Mouse (Mus musculus) ZHBTc4 (cell line): ENCODE results near the gene Arl5a.

ENCODE experiments used
- DNase-seq: peaks from one replicate; pipeline ENCODE4 v3.0.0-alpha.2; 2011; ENCODE audit warnings: low read depth, low spot score

Gene Arl5a

DNA sequence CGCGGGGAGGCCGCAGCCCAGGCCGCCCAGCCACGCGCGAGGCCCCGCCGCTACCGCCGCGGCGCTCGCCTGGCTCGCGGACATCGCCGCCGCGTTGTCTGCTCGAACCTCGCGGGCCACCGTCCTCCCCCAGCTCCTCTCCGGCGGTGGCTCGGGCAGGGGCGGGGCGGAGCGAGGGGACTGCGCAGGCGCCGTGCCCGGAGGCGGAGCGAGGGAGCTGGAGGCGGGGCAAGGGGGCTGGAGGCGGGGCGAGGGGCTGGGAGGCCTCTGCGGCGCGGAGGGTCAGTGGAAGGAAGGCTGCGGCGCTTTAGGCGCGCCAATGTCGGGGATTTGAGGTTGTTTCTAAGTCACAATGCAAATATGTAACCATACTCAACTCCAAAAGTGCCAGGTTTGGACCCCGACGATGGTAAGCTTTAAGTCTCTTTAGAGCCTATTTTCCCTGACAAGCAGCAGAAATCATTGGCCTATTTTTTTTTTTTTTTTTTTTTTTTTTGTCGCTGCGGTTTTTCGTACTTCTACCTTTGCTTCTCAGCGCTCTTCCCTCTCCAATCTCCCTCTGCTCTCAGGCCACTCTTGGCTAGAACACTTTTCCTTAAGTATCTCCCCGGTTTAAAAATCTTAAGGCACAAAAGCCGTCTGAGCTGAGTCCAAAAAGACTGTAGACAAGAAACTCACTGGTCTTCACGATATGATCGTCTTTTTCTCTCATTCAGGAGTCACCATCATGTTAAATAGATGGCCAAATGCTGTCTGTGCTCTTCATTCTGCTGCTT, at the start of gene Arl5a:
TSS of gene Arl5a (minus strand) at position 155 of the 776 bp plus-strand sequence.
- DNase-seq, result peak; percentile 91

DNA sequence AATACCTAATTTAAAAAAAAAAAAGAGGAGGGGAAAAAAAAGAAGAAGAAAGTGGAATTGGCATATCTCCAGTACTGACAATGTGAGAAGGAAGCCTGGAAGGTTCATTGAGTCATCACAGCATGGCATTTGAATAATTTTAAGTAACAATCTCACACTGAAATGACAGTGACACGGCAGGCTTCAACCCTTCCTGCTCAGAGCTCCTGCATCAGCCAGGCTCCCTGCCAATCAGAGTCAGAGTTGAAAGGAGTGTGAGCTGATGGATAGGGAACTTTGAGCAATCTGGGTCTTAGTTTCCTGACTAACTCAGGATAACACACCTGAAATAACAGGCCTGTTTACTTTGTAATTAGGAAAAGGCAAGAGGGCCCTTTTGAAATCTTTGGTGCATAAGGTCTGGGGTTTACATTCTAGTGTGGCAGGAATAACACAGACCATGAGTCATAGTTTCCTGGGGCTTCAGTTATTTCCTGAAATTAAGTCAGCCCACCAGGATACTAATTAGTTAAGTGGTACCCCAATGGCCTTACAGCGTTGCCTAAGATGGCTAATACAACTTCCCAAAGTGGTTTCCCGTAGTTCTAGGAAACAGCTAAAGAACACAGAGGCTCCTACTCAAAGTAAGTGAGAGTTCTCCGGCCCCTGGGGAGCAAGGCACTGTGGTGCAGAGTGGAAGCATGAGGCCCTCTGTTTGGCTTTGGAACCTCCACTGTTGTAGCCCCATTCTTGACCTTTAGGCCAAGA, 47.0 kb upstream of the Arl5a start:
- DNase-seq, result no peak

DNA sequence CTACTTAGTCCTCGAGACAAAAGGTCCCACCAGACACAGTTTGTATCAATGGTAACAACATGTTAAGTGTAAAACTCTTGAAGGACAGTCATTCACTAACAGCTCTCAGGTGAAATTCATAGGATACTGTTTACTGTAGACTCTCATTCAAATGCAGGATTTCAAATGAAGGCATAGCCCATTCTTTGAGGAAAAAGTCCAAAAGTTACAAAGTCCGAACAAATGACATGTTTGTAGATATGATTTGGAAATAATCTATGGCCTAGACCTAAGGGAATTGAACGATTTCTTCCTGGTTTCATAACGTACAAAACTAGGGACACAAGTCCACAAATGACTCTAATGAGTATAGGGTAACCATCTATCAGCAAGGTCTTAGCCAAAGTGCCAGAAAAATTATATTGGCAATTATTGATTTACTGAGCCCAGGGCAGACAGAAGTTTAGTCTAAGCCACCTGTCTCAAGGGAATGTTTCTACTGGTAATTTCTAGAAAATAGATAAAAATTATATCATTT, 45.4 kb upstream of the Arl5a start:
- no peak for DNase-seq

DNA sequence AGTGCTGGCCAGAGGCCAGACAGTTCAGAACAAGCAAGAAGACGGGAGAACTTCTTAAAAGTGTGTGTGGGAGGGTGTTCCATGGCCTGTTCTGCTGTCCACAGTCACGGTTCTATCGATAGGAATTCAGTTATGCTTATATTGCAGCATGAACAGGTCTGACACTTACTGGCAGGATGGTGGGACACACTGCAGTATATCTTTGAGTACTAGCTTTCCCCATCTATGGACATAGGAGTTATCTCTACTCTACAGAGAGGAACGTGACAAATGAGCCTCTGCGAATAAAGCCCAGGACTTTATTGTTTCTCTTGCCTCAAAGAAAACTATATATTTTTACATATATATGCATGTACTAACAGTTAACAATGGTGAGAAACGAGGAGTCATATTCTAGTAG, 42.9 kb upstream of the Arl5a start:
- no peak for DNase-seq

DNA sequence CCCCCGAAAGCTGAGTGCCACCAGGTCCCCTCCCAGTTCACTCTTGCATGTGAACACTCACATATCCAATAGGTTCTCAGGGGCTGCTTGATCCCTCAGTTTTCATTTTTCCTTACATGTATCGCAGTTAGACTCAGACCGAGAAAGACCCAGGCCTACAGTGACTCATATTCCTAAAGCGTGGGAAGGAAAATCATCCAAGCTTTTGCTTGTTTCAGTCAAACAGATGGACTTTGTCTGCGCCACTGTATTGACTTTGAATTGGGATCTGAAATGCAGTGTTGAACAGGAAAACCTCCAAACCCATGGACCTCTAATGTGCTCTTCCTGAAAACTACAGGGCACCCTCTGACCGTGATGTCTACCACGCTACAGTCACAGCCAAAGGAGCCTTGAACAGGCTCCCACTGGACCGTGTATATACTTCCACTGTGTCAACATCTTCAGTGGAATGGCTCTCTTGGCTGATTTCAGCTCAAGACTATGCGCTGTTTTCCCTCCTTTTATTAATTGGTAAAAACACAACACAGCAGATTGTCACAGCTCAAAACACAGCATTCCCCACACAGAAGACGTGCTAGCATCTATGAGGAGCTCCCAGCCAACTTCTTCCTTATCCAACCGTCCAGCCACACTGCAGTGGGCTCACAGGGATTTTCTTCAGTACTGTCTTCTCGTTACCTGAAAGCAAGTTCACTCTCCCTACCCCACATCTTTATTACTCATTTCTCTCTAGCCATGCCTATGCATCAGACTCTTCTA, 36.7 kb upstream of the Arl5a start:
- no peak for DNase-seq

DNA sequence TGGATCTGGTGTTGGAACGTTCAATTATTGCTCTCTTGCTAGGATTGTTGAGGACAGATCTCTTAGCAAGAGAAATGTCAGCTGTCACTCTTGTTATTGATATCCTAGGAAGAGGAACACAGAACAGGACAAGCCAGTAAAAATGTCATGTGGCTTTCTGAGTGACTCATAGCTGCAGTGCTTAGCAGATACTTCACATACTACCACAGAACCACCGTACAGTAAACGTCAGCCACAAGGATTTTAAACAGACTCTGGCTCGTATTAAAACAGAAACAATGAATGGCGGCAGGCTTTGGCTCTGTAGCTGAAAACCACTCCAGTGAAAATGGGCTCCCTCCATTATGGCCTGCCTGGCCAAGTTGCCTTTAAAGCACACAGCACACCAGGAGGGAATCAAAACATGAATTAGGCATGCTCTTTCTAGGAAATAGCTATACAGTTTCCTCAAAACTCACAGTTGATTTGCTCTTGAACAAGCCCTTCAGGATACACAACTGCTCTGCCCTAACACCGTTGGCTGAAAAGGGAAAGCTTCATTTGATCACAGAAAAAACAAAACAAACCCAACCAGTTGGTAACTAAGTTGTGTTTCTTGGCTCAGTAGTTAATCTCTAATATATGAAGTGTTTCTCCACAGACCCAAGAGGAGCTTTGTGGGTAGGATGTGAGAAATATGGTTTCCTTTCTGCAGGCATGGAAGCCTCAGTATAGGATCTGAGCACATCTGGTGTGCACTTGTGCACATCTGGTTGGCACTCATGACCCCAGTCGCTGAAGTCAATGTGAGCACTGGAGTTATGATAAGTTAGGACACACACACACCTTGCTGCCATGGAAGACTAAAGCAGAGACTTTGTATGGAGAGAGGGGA, 31.1 kb upstream of the Arl5a start:
- no peak for DNase-seq

DNA sequence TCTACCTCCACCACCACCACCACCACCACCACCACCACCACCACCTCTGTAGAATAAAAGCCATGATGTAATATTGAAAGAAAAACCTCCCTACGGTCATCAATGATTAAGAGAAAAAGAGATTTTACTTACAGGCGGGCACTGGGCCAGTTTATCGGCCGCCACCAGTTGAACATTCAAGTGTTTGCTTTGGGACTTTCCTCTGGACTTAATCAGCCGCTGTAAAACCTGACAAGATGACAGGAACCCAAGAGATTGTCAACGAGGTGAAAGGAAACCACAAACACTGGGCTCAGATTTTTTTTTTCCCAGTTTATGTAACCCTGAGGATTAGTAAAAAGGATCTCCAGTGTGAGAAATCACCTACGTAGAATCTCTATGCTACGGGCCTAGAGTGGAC, 25.1 kb upstream of the Arl5a start:
- DNase-seq, result no peak

DNA sequence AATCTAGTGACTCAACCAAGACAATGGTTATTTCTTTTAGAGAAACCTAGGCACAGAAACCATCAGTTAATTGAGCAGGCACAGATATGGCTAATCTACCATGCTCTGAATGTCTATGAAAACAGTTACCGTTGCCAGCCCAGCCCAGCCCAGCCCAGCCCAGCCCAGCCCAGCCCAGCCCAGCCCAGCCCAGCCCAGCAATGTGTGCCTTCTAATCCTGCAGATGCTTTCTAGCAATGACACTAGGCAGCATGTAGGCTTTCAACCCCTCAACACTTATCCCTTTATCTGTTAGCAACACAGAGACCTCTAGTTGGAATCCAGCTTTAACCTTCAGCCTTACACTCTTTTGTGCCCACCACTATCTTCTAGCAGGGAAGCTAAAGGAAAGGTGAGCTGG, 24.2 kb upstream of the Arl5a start:
- no peak for DNase-seq

DNA sequence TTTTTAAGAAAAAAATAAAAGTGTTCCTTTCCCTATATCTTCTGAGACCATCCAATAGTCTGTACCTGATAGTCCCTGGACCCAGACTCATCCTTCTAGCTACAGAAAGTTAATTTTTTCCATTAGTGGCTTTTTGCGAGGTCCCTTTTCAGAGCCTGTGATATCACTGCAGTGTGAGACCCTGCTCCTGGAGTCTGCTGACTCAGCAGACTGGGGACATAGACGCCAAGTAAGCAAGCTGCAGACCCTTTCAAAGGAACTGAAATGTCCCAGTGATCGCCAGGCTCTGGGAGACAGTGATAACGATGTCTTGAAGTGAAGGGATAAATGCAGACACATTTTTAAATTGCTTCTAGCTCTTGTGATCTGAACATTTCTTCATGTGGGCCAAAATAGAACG, 21.9 kb upstream of the Arl5a start:
- no peak for DNase-seq

DNA sequence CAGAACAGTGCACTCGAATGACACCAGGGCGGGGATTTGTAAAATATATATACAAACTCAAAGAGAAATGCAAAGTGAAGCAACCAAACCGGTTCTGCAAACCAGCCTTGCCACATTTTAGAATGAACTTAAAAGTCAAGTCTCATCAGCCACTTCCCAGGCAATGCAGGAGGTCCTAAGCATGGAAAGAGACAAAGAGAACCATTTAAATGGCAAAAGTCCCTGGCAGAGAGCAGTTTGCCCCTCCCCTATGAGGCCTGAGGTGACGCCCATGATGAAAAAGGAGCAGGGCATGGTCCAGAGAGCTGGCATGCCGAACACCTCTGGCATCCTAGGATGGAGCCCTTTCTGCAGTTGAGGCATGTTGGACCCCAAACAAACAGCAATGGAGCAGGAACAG, 17.4 kb upstream of the Arl5a start:
- no peak for DNase-seq

DNA sequence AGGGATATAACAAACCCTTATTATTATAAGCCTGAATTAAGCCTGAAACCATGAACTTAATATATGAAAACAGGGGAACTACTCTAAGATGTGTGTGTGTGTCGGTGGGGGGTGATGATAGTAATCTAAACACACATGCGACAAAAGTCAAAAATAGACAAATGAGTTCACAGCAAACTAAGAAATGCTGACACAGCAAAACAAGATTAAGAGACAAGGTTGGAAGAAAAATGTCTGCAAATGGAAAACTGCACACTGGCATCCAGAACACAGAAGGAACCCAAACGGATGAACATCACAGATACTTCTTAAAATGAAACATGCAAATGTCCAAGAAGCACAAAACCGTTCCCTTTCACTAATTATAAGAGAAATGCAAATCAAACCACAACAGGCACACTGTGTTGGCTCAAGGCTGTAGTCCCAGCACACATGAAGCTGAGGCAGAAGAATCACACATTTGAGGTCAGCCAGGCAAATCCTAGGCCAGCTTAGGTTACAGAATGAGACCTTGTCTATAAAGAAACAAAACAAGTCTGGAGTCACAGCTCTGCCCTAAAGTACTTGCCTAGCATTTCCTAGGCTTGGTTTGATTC, 15.8 kb upstream of the Arl5a start:
- no peak for DNase-seq

DNA sequence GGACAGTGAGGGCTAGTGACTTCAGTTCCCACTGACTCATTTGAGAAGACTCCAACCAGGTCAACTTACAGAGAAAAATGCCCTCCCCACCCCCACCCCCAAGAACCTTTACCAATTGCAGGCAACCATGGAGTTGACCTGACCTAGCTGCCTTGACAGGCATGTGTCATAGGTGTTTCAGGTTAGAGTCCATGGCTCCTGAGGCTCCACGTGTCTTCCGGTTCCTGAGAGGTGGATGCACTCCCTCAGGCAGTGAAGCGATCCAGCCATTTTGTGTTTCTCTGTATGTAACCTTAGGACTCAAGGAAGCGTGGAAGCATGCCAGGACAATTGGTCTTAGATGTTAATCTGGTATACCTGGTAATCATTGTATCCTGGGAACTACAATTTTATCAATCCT, 13.7 kb upstream of the Arl5a start:
- no peak for DNase-seq

DNA sequence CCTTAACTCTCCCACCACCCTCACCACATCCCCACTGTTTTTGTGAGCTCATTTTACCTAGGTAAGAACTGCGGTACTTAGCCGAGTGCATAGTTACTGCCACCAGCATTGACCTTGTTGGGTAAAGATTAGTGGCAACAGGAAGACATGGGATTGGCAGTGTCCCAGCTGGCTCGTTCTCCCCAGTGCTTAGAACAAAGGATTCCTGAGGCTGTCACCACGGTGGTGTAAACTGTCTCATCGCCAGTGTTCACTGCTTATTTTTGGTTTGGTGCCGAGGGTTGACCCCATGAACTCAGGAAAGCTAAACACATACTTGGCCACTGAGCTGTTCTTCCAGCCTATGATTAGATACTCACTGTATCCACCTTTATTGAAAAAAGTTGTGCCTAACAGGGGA, 13.3 kb upstream of the Arl5a start:
- DNase-seq, result no peak

DNA sequence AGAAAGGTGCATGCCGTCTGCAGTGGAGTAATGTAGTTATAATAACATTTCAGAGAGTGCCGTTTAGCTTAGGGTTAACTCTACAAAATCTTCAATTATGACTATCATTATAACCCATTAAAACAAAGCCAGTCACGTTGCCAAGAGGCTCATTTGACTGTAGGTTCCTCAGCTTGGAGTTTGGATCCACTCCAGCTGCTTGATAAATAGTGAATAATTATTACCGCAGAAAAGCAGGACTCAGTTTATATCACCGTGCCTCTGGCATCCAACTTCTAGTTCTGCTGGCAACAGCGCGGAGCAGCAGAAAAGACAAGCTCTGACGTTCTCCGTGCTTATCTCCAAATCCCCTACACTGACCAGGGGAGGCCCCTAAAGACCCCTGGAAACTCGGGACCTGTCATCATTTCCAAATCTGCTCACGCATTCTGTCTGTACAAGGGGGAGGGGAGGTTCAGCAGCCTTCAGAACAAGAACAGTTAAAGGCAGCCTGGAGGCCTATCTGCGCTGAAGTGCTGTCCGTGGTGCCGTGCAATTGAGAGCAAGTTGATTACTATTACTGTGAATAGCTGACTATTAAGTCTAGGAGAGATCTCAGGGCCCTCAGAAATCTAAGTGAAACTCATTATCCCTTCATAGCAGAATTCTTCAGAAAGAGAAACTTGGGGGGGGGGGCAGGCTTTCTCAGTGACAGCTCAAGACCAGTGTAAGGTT, 11.4 kb upstream of the Arl5a start:
- DNase-seq, result no peak

DNA sequence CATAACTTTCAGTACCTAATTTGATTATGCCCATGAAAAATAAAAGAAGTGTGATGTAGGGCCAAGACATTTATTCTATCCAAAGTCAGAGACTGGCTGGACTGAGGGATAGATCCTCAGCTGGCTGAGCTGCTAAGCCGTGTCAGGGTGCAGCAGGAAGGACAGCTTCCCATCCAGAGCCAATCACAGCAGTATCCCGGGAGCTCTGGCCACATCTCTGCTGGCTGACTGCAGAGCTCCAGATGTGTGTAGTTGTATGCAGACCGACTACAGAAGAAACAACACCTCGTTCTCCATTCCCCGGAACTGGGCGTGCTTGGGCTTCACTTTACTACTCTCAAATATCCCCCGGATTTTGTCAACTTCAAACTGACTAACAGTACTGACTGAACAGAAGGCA, 8.7 kb upstream of the Arl5a start:
- no peak for DNase-seq

DNA sequence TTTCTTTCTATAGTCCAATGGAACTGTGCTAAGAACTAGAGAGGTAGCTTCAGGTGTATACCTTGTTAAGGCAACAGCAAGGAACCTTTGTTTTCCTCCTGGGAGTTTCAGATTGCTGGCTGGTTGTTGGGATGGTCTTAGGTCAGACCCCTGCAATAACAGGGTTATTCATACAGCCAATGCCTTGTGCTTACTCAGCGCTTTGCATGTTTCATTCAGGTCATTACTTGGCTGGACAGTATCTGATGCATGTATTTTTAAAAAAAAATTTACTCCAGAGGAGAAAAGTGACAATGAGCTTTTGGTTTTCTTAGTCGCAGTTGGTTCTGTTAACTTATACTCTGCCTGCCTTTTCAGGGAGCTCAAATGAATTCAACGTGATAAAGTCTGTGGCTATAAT, 2.7 kb upstream of the Arl5a start:
- no peak for DNase-seq

DNA sequence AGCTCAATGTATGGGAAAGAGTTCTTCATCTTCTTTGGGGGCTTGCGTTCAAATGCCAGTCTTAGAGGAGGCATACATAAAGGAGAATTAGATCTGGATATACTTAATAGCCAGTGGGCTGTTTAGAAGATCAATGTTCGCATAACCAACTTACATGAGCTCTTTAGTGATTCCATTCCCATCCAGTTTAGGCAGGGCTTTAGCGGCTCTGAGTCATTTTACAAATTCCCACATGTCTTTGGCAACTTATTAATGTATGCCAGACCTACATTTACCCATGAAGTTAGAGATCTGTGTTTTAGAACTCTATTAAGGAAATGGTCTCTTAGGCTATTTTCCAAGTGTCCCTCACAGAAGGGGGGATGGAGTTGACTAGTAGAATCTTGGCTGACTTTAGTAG, 1.3 kb upstream of the Arl5a start:
- no peak for DNase-seq

DNA sequence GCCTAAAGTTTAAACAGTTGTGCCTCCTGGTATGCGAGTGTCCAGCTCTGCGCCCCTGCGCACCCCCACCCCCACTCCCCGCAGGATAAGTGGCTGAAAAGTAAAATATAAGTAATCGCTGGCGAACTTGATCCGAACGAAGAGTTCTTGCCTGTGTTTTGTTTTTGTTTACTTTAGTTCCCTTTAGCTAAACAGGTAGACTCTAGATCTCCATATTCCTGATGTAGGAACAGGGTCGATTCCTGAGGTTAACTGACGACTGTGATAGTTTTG, 758 bp upstream of the Arl5a start:
- no peak for DNase-seq

DNA sequence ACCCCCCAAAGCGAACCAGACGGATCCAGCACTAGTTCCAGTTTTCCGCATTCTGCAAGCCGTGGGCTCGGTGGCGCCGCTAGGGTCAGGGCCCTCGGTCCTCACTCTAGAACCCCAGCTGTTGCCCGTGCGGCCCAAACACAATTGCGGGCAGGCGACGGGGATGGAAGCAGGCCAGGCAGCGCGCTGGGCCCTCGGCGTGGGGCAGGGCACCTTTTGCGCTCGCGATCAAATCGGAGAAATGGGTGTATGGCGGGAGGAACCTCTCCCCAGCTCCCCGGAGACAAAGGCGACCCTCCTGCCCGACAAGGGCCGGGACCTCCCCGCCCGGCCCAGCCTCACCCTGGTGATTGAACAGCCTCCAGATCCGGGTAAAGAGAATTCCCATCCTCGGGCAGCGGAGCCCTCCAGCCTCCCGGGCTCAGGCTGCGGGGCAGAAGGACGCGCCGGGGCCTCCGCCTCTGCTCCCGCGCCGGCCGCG, 413 bp downstream of the Arl5a start:
- DNase-seq, result peak; percentile 75

DNA sequence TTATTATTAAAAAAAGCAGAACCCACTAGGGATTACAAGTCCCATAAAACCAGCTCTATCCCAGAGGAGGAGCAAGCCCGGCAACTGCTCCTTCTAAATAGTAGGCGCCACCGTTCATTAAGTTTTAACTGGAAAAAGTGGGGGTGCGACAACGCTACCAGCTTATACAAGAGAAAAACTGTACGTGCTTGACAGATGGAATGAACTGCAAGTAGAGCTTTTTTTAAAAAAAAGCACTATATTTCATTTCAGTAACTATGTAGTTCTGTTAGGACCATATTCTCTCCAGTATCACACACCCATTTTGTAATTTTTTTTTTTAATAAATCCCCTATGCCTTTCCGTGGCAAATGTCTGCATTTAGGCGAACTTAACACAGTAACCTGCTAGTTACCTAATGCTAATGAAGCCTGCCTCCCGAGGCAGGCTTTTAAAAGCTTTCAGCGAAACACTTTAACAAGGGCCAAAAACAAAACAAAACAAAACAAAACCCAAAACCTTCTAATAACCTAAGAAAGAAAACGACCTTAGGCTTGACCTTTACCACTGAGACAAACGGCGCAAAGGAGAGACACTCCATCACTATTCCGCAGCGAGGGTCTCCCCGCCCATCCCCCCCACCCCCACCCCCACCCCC, 972 bp downstream of the Arl5a start:
- DNase-seq, result no peak
